Mouse (Mus musculus) layer of hippocampus, adult 2 months (tissue): ENCODE measurements around the gene Adgrl3. TPM values are rescaled to one million over a fixed set of nuclear protein-coding genes. Genes with fewer than 3 reads are reported as not detected.

Source experiments
- DNase-seq, 2 experiments: peaks; one replicate each; pipeline ENCODE4 v3.0.0; 2022; ENCODE audit warnings: low spot score in 2 of 2
- H3K27ac ChIP-seq: fragments of 200-600 bp; 2 replicates; pipeline ENCODE4 v1.8.1; 2022
- H3K4me3 ChIP-seq: fragments of 200-600 bp; 2 replicates; pipeline ENCODE4 v1.8.1; 2022; ENCODE audit warnings: mild to moderate bottlenecking
- CTCF ChIP-seq: fragments of 200-600 bp; conservative IDR thresholded peaks from 2 replicates; pipeline ENCODE4 v1.8.1; 2022; ENCODE audit warnings: antibody characterized with exemption, mild to moderate bottlenecking, moderate library complexity
- total RNA-seq, 2 experiments: library from RNA; stranded (reverse); gene quantifications; 2 replicates each; pipeline ENCODE4 v1.2.3; 2021

Adgrl3 gene
- total RNA-seq, 2 experiments from 2014 or later = 177 to 189 TPM

- H3K27ac ChIP-seq = no peak overlapping the region
- no peak for DNase-seq
- no peak overlapping the region for H3K4me3 ChIP-seq
- no peak for TF ChIP-seq CTCF
Observed at GRCm38 (mm10) chr5:81645557-81645956, 625.6 kb downstream of the Adgrl3 start.

GRCm38 (mm10) chr5:81653941-81654340 is 634.0 kb downstream of the Adgrl3 start:
- Histone ChIP-seq H3K4me3 (no peak overlapping the region), H3K27ac (no peak overlapping the region)
- TF ChIP-seq CTCF = no peak
- DNase-seq = no peak

GRCm38 (mm10) chr5:81661611-81662390 is 641.9 kb downstream of the Adgrl3 start:
- Histone ChIP-seq H3K27ac (no peak overlapping the region), H3K4me3 (no peak overlapping the region)
- TF ChIP-seq CTCF = no peak
- DNase-seq = no peak

- Histone ChIP-seq H3K27ac (no peak overlapping the region), H3K4me3 (no peak overlapping the region)
- no peak for DNase-seq
- no peak for TF ChIP-seq CTCF
Observed at GRCm38 (mm10) chr5:81671025-81671424, 651.1 kb downstream of the Adgrl3 start.

- no peak overlapping the region for H3K27ac ChIP-seq
- no peak for TF ChIP-seq CTCF
- H3K4me3 ChIP-seq = no peak overlapping the region
- DNase-seq = no peak
Observed at GRCm38 (mm10) chr5:81674275-81674974, 654.5 kb downstream of the Adgrl3 start.

- no peak for DNase-seq
- no peak for TF ChIP-seq CTCF
- Histone ChIP-seq H3K4me3 (no peak overlapping the region), H3K27ac (no peak overlapping the region)
Observed at GRCm38 (mm10) chr5:81674975-81675371, 655.0 kb downstream of the Adgrl3 start.

GRCm38 (mm10) chr5:81676896-81677295 is 657.0 kb downstream of the Adgrl3 start:
- TF ChIP-seq CTCF = no peak
- Histone ChIP-seq H3K27ac (no peak overlapping the region), H3K4me3 (no peak overlapping the region)
- no peak for DNase-seq

- Histone ChIP-seq H3K27ac (no peak overlapping the region; the same call in 1 of the 2 replicates), H3K4me3 (no peak overlapping the region)
- DNase-seq = peak in 1 of 2 experiments; percentile 53
- TF ChIP-seq CTCF = no peak
Observed at GRCm38 (mm10) chr5:81686206-81686605, 666.3 kb downstream of the Adgrl3 start.

GRCm38 (mm10) chr5:81686845-81687244 is 666.9 kb downstream of the Adgrl3 start:
- no peak for DNase-seq
- TF ChIP-seq CTCF = no peak
- Histone ChIP-seq H3K4me3 (no peak overlapping the region), H3K27ac (no peak overlapping the region; the same call in 1 of the 2 replicates)

- no peak for DNase-seq
- H3K4me3 ChIP-seq = no peak overlapping the region
- H3K27ac ChIP-seq = no peak overlapping the region
- TF ChIP-seq CTCF = no peak
Observed at GRCm38 (mm10) chr5:81729620-81730019, 709.7 kb downstream of the Adgrl3 start.

- Histone ChIP-seq H3K4me3 (no peak overlapping the region), H3K27ac (no peak overlapping the region)
- DNase-seq = peak; percentile 63 to 81
- TF ChIP-seq CTCF = no peak
Observed at GRCm38 (mm10) chr5:81736008-81736407, 716.1 kb downstream of the Adgrl3 start.

- no peak for TF ChIP-seq CTCF
- no peak overlapping the region for H3K4me3 ChIP-seq
Observed at GRCm38 (mm10) chr5:81738286-81739032, 718.5 kb downstream of the Adgrl3 start.

GRCm38 (mm10) chr5:81752426-81752825 is 732.5 kb downstream of the Adgrl3 start:
- Histone ChIP-seq H3K4me3 (no peak overlapping the region), H3K27ac (no peak overlapping the region)
- TF ChIP-seq CTCF = no peak
- no peak for DNase-seq

More at GRCm38 (mm10) chr5:81738286-81739032, 718.5 kb downstream of the Adgrl3 start:
- no peak overlapping the region for H3K27ac ChIP-seq
- DNase-seq = no peak
